11 mouse cellular contexts compared by ENCODE assay signal in genomic region chr2:72016013-72016412, GRCm38 (mm10). TPM values are rescaled to one million over a fixed set of nuclear protein-coding genes. Genes with fewer than 3 reads are reported as not detected.
DNase-seq lines count a peak whose midpoint lies in the region; ATAC-seq lines count a peak whose summit lies in the region.
"Had no signal": no experiment of that assay in that cellular context is flagged by ENCODE, and none has a peak within 500 bp of the region (broad histone marks: within the 10 kb centered on the region; RNA-seq: fewer than 3 reads in every experiment).

No protein-coding gene starts in this region.

- peak; percentile 87 for ATAC-seq in cerebellum, adult (ENCODE audit: insufficient number of reproducible peaks, low FRiP score, low TSS enrichment)

- intact Hi-C loops in left cerebral cortex, postnatal 25 days (cut with DNase I), result no loop called here

- DNase-seq in cerebellum, postnatal 4 days (ENCODE audit: low spot score in 2 of 2), result no peak
- peak; percentile 46 to 78 for DNase-seq in left cerebral cortex, adult 9 months (ENCODE audit: low spot score in 2 of 2)
- DNase-seq in left cerebral cortex, adult 11 months (ENCODE audit: low spot score), result no peak
- peak; percentile 79 for DNase-seq in cerebellum, adult 11-12 months
- DNase-seq in left cerebral cortex, postnatal 25 days (ENCODE audit: low spot score in 2 of 2), result peak; percentile 54 to 90
- DNase-seq in kidney, adult 8-10 months, result no peak
- no peak for DNase-seq in adrenal gland, postnatal 14 days
- DNase-seq: heart, adult 18-20 months; heart, postnatal 10 days; midbrain, embryonic 14.5 days had no signal

RNA-seq across cellular contexts. Expression of gene Rapgef4, which starts 35.0 kb away (rescaled TPM):
- total RNA-seq in left cerebral cortex, postnatal 25 days (2021), result 100 to 1,000 TPM; 372 to 386 TPM
- 192 and 214 TPM in 2 replicates for total RNA-seq in adrenal gland, postnatal 14 days (2021)

Comparison
In these comparisons a context has a peak if more than half of its experiments do, and no peak if none do; other contexts are left out.
1. DNase-seq: peak in left cerebral cortex, adult 9 months (2 of 2), cerebellum, adult 11-12 months (single experiment) and left cerebral cortex, postnatal 25 days (2 of 2); none in cerebellum, postnatal 4 days (0 of 2), left cerebral cortex, adult 11 months (single experiment), kidney, adult 8-10 months (0 of 2) and adrenal gland, postnatal 14 days (single experiment).